Mouse (Mus musculus): ENCODE measurements around the gene Gng12. TPM values are rescaled to one million over a fixed set of nuclear protein-coding genes. Genes with fewer than 3 reads are reported as not detected.
"Not testable (repeated sequence)": the region's sequence is repeated elsewhere in the genome, so short reads cannot be mapped to it uniquely, and the experiment has no call there.

The Gng12 gene
- polyA plus RNA-seq, 1 experiment from 2014 or later = 52.7 TPM

GRCm38 (mm10) chr6:67026661-67027060 lies 130.5 kb downstream of the Gng12 start:
- Histone ChIP-seq H3K4me3 (ENCODE audit: low read depth, low read length) (no peak overlapping the region), H3K9ac (ENCODE audit: low read depth, low read length) (no peak overlapping the region), H3K27ac (ENCODE audit: low read depth, low read length) (no peak overlapping the region), H3K27me3 (ENCODE audit: control insufficient read depth, insufficient read depth, low read length) (no peaks in the 10 kb centered on the region), H3K4me1 (replicated peaks; ENCODE audit: control insufficient read depth, insufficient read depth, low read length) (0 out of 2 replicates have a peak, but pooled peaks cover 2% of the 10 kb centered on the region), H3K4me2 (replicated peaks; ENCODE audit: low read depth, low read length) (no peak overlapping the region), H3K9me3 (ENCODE audit: control insufficient read depth, low read length) (no peaks in the 10 kb centered on the region), H3K36me3 (ENCODE audit: control insufficient read depth, insufficient read depth, low read length) (no peaks in the 10 kb centered on the region)
- 70% methylated on average over 3 of the region's 3 CpGs for WGBS
- no peak for DNase-seq (ENCODE audit: low spot score)
- no peak for ATAC-seq (ENCODE audit: low FRiP score)

- H3K4me2 ChIP-seq (replicated peaks; ENCODE audit: low read depth, low read length) = no peak overlapping the region
- DNase-seq (ENCODE audit: low spot score) (no peak), ATAC-seq (ENCODE audit: low FRiP score) (no peak)
- no peak overlapping the region for H3K9ac ChIP-seq (ENCODE audit: low read depth, low read length)
- no peak overlapping the region for H3K4me3 ChIP-seq (ENCODE audit: low read depth, low read length)
- H3K9me3 ChIP-seq (ENCODE audit: control insufficient read depth, low read length) = no peaks in the 10 kb centered on the region
- no peak overlapping the region for H3K27ac ChIP-seq (ENCODE audit: low read depth, low read length)
- 0 out of 2 replicates have a peak, but pooled peaks cover 2% of the 10 kb centered on the region for H3K4me1 ChIP-seq (replicated peaks; ENCODE audit: control insufficient read depth, insufficient read depth, low read length)
- H3K27me3 ChIP-seq (ENCODE audit: control insufficient read depth, insufficient read depth, low read length) = no peaks in the 10 kb centered on the region
- WGBS = 84% methylated on average over 9 of the region's 9 CpGs
- H3K36me3 ChIP-seq (ENCODE audit: control insufficient read depth, insufficient read depth, low read length) = no peaks in the 10 kb centered on the region
Observed at GRCm38 (mm10) chr6:67027438-67028142, 131.4 kb downstream of the Gng12 start.

- WGBS = 31% methylated on average over 5 of the region's 5 CpGs
- no peak for DNase-seq (ENCODE audit: low spot score)
- no peak overlapping the region for H3K9ac ChIP-seq (ENCODE audit: low read depth, low read length)
- H3K9me3 ChIP-seq (ENCODE audit: control insufficient read depth, low read length) = no peaks in the 10 kb centered on the region
- 0 out of 2 replicates have a peak, but pooled peaks cover 2% of the 10 kb centered on the region for H3K4me1 ChIP-seq (replicated peaks; ENCODE audit: control insufficient read depth, insufficient read depth, low read length)
- no peaks in the 10 kb centered on the region for H3K27me3 ChIP-seq (ENCODE audit: control insufficient read depth, insufficient read depth, low read length)
- no peak overlapping the region for H3K4me2 ChIP-seq (replicated peaks; ENCODE audit: low read depth, low read length)
- H3K4me3 ChIP-seq (ENCODE audit: low read depth, low read length) = no peak overlapping the region
- H3K27ac ChIP-seq (ENCODE audit: low read depth, low read length) = no peak overlapping the region
- 0 out of 2 replicates have a peak, but pooled peaks have one; percentile 21 for ATAC-seq (ENCODE audit: low FRiP score)
- no peaks in the 10 kb centered on the region for H3K36me3 ChIP-seq (ENCODE audit: control insufficient read depth, insufficient read depth, low read length)
Observed at GRCm38 (mm10) chr6:67029312-67029950, 133.2 kb downstream of the Gng12 start.

DNA sequence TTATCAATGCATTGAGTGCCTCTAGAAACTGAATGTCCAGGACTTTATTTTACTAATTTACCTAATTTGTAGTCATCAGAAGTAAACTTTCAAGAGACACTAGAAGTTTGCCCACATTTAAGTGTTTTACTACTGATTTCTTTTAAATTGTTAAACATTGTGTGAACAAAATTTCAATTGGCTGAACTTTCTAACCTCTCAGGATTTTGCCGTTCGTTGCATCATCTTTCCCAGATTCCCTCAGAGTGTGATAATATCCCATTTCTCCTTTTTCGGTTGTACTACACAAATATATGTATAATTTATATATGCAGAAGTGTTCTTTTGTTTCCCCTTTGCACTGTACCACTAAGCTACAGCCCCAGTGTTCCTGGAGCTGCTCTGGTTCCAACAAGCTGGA lies 133.8 kb downstream of the Gng12 start:
- Histone ChIP-seq H3K36me3 (ENCODE audit: control insufficient read depth, insufficient read depth, low read length) (no peaks in the 10 kb centered on the region), H3K27ac (ENCODE audit: low read depth, low read length) (no peak overlapping the region), H3K4me3 (ENCODE audit: low read depth, low read length) (no peak overlapping the region), H3K4me1 (replicated peaks; ENCODE audit: control insufficient read depth, insufficient read depth, low read length) (0 out of 2 replicates have a peak, but pooled peaks cover 2% of the 10 kb centered on the region), H3K27me3 (ENCODE audit: control insufficient read depth, insufficient read depth, low read length) (no peaks in the 10 kb centered on the region), H3K9me3 (ENCODE audit: control insufficient read depth, low read length) (no peaks in the 10 kb centered on the region), H3K9ac (ENCODE audit: low read depth, low read length) (no peak overlapping the region), H3K4me2 (replicated peaks; ENCODE audit: low read depth, low read length) (no peak overlapping the region)
- DNase-seq (ENCODE audit: low spot score) (no peak), ATAC-seq (ENCODE audit: low FRiP score) (peak; percentile 33; the same call in 1 of the 2 replicates)
- 30% methylated on average over 3 of the region's 3 CpGs for WGBS

GRCm38 (mm10) chr6:67030416-67030815 lies 134.2 kb downstream of the Gng12 start:
- Histone ChIP-seq H3K9ac (ENCODE audit: low read depth, low read length) (no peak overlapping the region), H3K4me1 (replicated peaks; ENCODE audit: control insufficient read depth, insufficient read depth, low read length) (0 out of 2 replicates have a peak, but pooled peaks cover 2% of the 10 kb centered on the region), H3K4me2 (replicated peaks; ENCODE audit: low read depth, low read length) (no peak overlapping the region), H3K4me3 (ENCODE audit: low read depth, low read length) (no peak overlapping the region), H3K36me3 (ENCODE audit: control insufficient read depth, insufficient read depth, low read length) (no peaks in the 10 kb centered on the region), H3K27ac (ENCODE audit: low read depth, low read length) (no peak overlapping the region), H3K27me3 (ENCODE audit: control insufficient read depth, insufficient read depth, low read length) (no peaks in the 10 kb centered on the region), H3K9me3 (ENCODE audit: control insufficient read depth, low read length) (no peaks in the 10 kb centered on the region)
- WGBS = 21% methylated on average over 2 of the region's 2 CpGs
- DNase-seq (ENCODE audit: low spot score) = peak; percentile 37
- peak; percentile 59; the same call in 1 of the 2 replicates for ATAC-seq (ENCODE audit: low FRiP score)

GRCm38 (mm10) chr6:67030846-67031245 lies 134.6 kb downstream of the Gng12 start:
- Histone ChIP-seq H3K4me3 (ENCODE audit: low read depth, low read length) (no peak overlapping the region), H3K4me1 (replicated peaks; ENCODE audit: control insufficient read depth, insufficient read depth, low read length) (peaks cover 5% of the 10 kb centered on the region; the same call in 1 of the 2 replicates), H3K4me2 (replicated peaks; ENCODE audit: low read depth, low read length) (no peak overlapping the region)

GRCm38 (mm10) chr6:67032551-67032950 lies 136.4 kb downstream of the Gng12 start:
- not testable (repeated sequence) for H3K9me3 ChIP-seq (ENCODE audit: control insufficient read depth, low read length); ATAC-seq (ENCODE audit: low FRiP score); H3K4me2 ChIP-seq (replicated peaks; ENCODE audit: low read depth, low read length); H3K9ac ChIP-seq (ENCODE audit: low read depth, low read length); H3K4me3 ChIP-seq (ENCODE audit: low read depth, low read length); H3K27me3 ChIP-seq (ENCODE audit: control insufficient read depth, insufficient read depth, low read length); H3K36me3 ChIP-seq (ENCODE audit: control insufficient read depth, insufficient read depth, low read length); DNase-seq (ENCODE audit: low spot score); H3K27ac ChIP-seq (ENCODE audit: low read depth, low read length); H3K4me1 ChIP-seq (replicated peaks; ENCODE audit: control insufficient read depth, insufficient read depth, low read length)

More at GRCm38 (mm10) chr6:67030846-67031245, 134.6 kb downstream of the Gng12 start:
- Histone ChIP-seq H3K36me3 (ENCODE audit: control insufficient read depth, insufficient read depth, low read length) (no peaks in the 10 kb centered on the region), H3K27ac (ENCODE audit: low read depth, low read length) (no peak overlapping the region), H3K9me3 (ENCODE audit: control insufficient read depth, low read length) (no peaks in the 10 kb centered on the region), H3K9ac (ENCODE audit: low read depth, low read length) (no peak overlapping the region), H3K27me3 (ENCODE audit: control insufficient read depth, insufficient read depth, low read length) (no peaks in the 10 kb centered on the region)
- DNase-seq (ENCODE audit: low spot score) (no peak), ATAC-seq (ENCODE audit: low FRiP score) (no peak)
- 29% methylated on average over 5 of the region's 5 CpGs for WGBS

DNA sequence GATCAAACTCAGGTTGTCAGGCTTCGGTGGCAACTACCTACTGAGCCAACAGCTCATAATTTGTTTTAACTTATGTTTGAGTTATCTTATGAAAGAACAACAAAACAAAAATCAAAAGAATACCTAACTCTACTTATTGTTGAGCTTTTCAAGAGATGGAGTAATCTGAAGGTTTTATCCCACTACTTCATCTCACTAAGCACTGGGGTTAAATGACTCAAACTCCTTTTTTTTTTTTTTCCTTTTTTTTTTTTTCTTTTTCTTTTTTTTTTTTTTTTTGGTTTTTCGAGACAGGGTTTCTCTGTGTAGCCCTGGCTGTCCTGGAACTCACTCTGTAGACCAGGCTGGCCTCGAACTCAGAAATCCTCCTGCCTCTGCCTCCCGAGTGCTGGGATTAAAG lies 136.8 kb downstream of the Gng12 start:
- not testable (repeated sequence) for H3K27ac ChIP-seq (ENCODE audit: low read depth, low read length); DNase-seq (ENCODE audit: low spot score); ATAC-seq (ENCODE audit: low FRiP score)

More for the DNA sequence above, 136.8 kb downstream of the Gng12 start:
- not testable (repeated sequence) for H3K9ac ChIP-seq (ENCODE audit: low read depth, low read length); H3K27me3 ChIP-seq (ENCODE audit: control insufficient read depth, insufficient read depth, low read length); H3K4me2 ChIP-seq (replicated peaks; ENCODE audit: low read depth, low read length); H3K36me3 ChIP-seq (ENCODE audit: control insufficient read depth, insufficient read depth, low read length); H3K4me1 ChIP-seq (replicated peaks; ENCODE audit: control insufficient read depth, insufficient read depth, low read length); H3K4me3 ChIP-seq (ENCODE audit: low read depth, low read length); H3K9me3 ChIP-seq (ENCODE audit: control insufficient read depth, low read length)
- WGBS = 84% methylated on average over 3 of the region's 4 CpGs

Data from hindbrain, embryonic 11.5 days (tissue).